Mouse (Mus musculus) neutrophil, adult 5-6 weeks (primary cell): ENCODE results near the gene Mmp28. TPM values are rescaled to one million over a fixed set of nuclear protein-coding genes. Genes with fewer than 3 reads are reported as not detected.

Experiments
- ATAC-seq: fragments of 151-379, 151-347 bp; 2 replicates; pipeline ENCODE4 v1.8.0; 2017; ENCODE audit warnings: mild to moderate bottlenecking, moderate TSS enrichment; ENCODE audit not compliant: insufficient number of reproducible peaks, poor library complexity, low FRiP score, severe bottlenecking; ENCODE audit errors: extremely low read depth
- total RNA-seq: library from RNA; stranded (forward); fragments of 200-1000 nt; gene quantifications from 2 replicates; pipeline ENCODE4 v1.2.3, GENCODE M21; 2017

Mmp28 gene
- total RNA-seq, 1 experiment from 2014 or later: not detected

GRCm38 (mm10) chr11:83448927-83449236 is 14.0 kb downstream of the Mmp28 start:
- ATAC-seq: no peak

- ATAC-seq: no peak
These were observed 14.6 kb downstream of the Mmp28 start for GRCm38 (mm10) chr11:83448021-83448926.

- ATAC-seq: no peak
These were observed 15.3 kb downstream of the Mmp28 start for GRCm38 (mm10) chr11:83447612-83448011.

GRCm38 (mm10) chr11:83445001-83445400 is 17.9 kb downstream of the Mmp28 start:
- peak; percentile 36; the same call in 1 of the 2 replicates for ATAC-seq

- no peak for ATAC-seq
These were observed 19.0 kb downstream of the Mmp28 start for GRCm38 (mm10) chr11:83443824-83444223.

GRCm38 (mm10) chr11:83442596-83443267 is 20.1 kb downstream of the Mmp28 start:
- ATAC-seq: peak; percentile 32; the same call in 1 of the 2 replicates

- ATAC-seq: no peak
These were observed 21.6 kb downstream of the Mmp28 start for GRCm38 (mm10) chr11:83441235-83441634.

- peak; percentile 73 for ATAC-seq
These were observed 22.5 kb downstream of the Mmp28 start for GRCm38 (mm10) chr11:83440081-83441064.

- ATAC-seq: no peak
These were observed 23.3 kb downstream of the Mmp28 start for GRCm38 (mm10) chr11:83439426-83440060.

- no peak for ATAC-seq
These were observed 25.5 kb downstream of the Mmp28 start, which contains the start of gene 1700020L24Rik for GRCm38 (mm10) chr11:83437377-83437776. Gene 1700020L24Rik, plus strand, starts transcription at chr11:83437677.

- ATAC-seq: no peak
These were observed 30.3 kb downstream of the Mmp28 start for GRCm38 (mm10) chr11:83432533-83432932.

GRCm38 (mm10) chr11:83429355-83429754 is 33.5 kb downstream of the Mmp28 start, which contains the start of gene Gas2l2:
Gene Gas2l2, minus strand, starts transcription at chr11:83429455.
- no peak for ATAC-seq

GRCm38 (mm10) chr11:83426964-83427363 is 35.9 kb downstream of the Mmp28 start:
- peak; percentile 67 for ATAC-seq

GRCm38 (mm10) chr11:83424681-83425080 is 38.2 kb downstream of the Mmp28 start:
- ATAC-seq: peak; percentile 45; the same call in 1 of the 2 replicates

- ATAC-seq: no peak
These were observed 41.6 kb downstream of the Mmp28 start for GRCm38 (mm10) chr11:83421305-83421704.

GRCm38 (mm10) chr11:83420338-83420737 is 42.5 kb downstream of the Mmp28 start:
- no peak for ATAC-seq

- no peak for ATAC-seq
These were observed 44.3 kb downstream of the Mmp28 start for GRCm38 (mm10) chr11:83418566-83418965.

- no peak for ATAC-seq
These were observed 45.2 kb downstream of the Mmp28 start for GRCm38 (mm10) chr11:83417708-83418107.
